Mouse (Mus musculus) brown adipose tissue, adult 24 weeks (tissue): ENCODE measurements around the gene Tnrc6b. TPM values are rescaled to one million over a fixed set of nuclear protein-coding genes. Genes with fewer than 3 reads are reported as not detected.

Experiments
- H3K27ac ChIP-seq: fragments of 200-500 bp; replicated peaks from 2 replicates; pipeline ENCODE4 v1.5.1; 2012; ENCODE audit warnings: low read depth, mild to moderate bottlenecking, low read length
- H3K4me1 ChIP-seq: fragments of 200-500 bp; 2 replicates; pipeline ENCODE4 v1.6.1; 2012; ENCODE audit warnings: low read length, mixed read lengths; ENCODE audit not compliant: control insufficient read depth, insufficient read depth, insufficient read length
- H3K4me3 ChIP-seq: fragments of 200-500 bp; 2 replicates; pipeline ENCODE4 v1.5.1; 2012; ENCODE audit warnings: low read depth, mild to moderate bottlenecking, low read length, moderate library complexity; ENCODE audit not compliant: insufficient read depth
- polyA plus RNA-seq: library from polyadenylated mRNA; stranded (reverse); fragments of >200 nt; gene quantifications from 2 replicates; pipeline ENCODE4 v1.2.4, GENCODE M21; 2012; ENCODE audit not compliant: missing spikeins, insufficient read depth, insufficient read length

Tnrc6b gene
- polyA plus RNA-seq, 1 experiment: 17.8 TPM

DNA sequence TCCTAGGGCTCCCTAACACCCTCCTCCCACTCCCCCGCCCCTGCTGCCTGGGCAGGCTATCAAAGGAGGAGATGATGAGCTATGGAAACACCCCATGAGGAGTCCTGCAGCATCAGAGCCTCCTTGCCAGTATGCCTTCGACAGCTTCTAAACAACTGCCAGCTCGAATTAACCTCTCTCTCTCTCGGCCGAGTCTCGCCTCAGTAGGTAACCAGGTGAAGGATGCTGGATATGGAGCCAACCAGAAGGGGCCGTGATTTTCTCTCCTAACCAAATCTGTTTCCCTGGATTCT, 25.6 kb upstream of the Tnrc6b start:
- Histone ChIP-seq H3K4me3 (no peak overlapping the region), H3K27ac (no peak overlapping the region), H3K4me1 (no peaks in the 10 kb centered on the region)

DNA sequence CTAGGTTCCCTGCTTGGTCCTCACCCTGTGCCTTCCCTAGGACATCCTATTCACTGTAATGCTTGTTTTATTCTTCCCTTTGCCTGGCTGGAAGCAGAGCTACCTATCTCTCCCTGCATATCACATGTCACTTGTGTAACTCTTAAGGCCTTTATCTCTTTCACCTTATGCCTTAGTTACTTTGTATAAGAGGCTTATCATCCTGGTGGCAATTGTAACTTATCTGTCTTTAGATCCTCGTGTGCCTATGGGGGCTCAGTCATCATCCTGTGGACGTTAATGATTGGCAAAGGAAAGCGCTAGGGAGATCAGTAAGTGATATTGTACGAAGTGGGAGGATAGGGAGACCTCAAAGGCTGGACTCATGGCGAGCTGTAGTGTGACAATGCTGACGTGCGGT, 22.6 kb upstream of the Tnrc6b start:
- Histone ChIP-seq H3K27ac (no peak overlapping the region), H3K4me1 (no peaks in the 10 kb centered on the region), H3K4me3 (no peak overlapping the region)

DNA sequence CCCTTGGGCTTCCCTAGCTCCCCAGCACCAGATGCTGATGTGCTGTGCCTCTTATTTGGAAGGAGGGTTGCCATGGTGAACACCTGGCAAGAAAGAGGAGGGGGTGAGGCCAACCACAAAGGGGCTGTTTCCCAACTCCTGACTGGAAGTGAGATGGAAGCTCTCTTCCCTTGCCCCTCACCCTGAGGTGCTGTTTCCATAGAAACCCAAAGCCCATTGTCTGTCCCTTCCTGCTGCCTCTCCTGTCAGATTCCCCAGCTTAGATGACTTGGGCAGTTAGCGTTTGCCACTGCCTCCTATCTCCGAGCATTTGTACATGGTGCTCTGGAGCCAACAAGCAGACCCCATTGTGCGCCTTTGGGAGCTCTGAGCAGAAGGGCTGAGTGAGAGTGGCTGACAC, 17.6 kb upstream of the Tnrc6b start:
- no peak overlapping the region for H3K4me3 ChIP-seq
- H3K27ac ChIP-seq: no peak overlapping the region
- H3K4me1 ChIP-seq: no peaks in the 10 kb centered on the region; the same call in 1 of the 2 replicates

DNA sequence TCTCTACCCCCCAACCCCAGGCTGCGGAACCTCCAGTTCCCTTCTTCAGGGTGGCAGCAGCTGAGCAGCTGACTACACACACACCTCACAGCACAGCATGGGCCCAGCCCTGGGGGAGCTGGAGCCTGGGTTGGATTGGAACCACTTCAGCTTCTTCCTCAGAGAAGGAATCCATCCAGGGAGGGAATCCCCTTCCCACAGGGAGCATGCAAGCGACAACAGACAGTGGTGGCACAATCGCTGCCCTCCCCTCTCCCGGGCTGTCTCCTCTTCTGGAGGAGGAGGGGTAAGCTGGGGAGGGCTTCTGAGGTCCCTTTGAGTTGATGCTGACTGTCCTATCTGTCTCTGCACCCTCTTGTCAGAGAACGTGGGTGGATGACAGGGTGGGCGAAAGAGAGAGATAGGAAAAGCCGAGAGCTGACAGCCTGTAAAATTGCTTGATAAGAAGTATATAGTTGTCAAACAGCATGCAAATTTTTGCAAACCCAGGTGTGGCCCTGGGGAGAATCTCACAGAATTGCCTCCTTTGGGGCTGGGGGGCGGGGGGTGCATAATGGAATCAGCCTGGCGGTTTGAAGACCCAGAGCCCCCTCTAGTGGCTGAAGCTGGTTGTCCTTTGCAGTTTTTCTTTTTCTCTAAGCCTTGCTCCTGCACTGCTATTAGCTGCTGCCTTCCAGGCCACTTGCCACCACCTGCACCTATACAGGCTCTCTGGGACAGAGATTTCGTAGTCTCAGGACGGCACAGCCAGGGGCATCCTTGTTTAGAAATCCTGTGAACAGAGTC, 16.8 kb upstream of the Tnrc6b start:
- H3K27ac ChIP-seq: no peak overlapping the region
- no peak overlapping the region for H3K4me3 ChIP-seq
- H3K4me1 ChIP-seq: no peaks in the 10 kb centered on the region; the same call in 1 of the 2 replicates

DNA sequence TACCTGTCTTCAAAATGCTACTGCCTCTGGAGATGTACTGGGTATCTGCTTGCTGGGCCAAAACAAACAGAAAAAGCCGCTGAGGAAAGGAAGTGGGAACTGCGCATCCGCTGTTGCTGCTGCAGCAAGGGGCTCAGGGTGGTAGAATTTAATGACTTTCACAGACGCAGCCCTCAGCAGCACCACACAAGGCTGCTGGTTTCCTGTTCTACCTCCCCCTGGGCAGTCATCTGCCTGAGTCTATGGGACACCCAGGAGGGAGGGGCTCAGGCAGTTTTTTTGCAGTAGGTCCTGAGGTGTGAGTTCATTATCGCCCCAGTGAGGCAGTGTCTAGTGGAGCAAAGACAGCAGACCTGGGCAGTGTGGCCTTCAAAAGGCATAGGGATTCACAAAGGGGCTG, 13.5 kb upstream of the Tnrc6b start:
- Histone ChIP-seq H3K27ac (no peak overlapping the region), H3K4me1 (no peaks in the 10 kb centered on the region; the same call in 1 of the 2 replicates), H3K4me3 (no peak overlapping the region)

DNA sequence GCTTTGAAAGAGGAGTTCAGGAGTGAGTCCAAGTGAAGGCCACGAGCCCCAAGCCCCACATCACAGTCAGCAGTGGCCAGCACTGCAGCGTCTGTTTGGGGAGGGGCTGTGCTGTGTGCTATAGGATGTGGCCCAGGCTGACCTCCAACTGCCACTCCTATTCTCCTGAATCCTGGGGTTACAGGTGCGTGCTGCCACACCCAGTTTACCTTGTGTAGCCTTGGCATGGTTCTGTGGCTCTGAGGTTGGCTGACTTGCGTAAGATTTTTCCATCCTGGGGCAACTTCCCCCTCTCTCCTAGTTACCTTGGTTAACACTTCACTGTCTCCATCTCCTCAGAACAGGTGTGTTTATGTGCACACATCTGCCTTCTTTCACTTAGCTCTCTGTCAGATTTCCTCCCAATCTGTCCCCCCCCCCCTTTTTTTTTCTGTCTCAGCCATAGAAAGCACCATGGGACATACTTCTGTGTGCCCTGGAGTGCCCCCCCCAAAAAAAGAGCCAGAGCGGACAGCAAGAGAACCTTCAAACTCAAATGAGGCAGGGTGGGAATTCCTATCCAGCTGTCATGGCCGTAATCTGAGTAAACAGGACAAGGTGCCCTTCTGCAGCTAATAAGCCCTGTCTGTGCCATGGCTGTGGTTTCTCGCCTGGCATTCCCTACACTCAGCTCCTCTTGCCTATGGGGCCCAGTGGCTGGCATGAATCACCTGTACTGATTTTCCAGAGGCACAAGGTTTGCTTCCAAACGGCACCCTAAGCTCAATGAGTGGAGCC, 9.4 kb upstream of the Tnrc6b start:
- Histone ChIP-seq H3K27ac (no peak overlapping the region), H3K4me3 (no peak overlapping the region), H3K4me1 (no peaks in the 10 kb centered on the region; the same call in 1 of the 2 replicates)

DNA sequence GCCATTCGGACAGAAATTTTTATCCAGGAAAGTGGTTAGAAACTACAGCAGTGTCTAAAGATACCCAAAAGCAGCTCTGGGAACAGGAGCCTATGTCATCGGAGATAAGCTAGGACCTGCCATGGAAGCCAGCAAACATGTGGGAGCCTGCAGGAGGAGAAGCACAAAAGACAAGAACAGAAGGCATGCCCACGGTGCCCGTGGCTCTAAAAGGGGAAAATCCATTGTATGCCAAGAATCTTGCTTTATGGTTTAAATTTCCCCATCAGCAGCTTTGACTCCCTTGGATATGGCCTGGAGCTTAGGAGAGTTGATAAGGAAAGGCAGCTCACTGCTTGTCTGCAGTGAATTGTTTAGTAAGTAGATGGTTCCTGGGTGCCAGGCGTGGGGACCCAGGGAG, 8.2 kb upstream of the Tnrc6b start:
- Histone ChIP-seq H3K4me3 (no peak overlapping the region), H3K4me1 (0 out of 2 replicates have a peak, but pooled peaks cover 3% of the 10 kb centered on the region), H3K27ac (no peak overlapping the region)

DNA sequence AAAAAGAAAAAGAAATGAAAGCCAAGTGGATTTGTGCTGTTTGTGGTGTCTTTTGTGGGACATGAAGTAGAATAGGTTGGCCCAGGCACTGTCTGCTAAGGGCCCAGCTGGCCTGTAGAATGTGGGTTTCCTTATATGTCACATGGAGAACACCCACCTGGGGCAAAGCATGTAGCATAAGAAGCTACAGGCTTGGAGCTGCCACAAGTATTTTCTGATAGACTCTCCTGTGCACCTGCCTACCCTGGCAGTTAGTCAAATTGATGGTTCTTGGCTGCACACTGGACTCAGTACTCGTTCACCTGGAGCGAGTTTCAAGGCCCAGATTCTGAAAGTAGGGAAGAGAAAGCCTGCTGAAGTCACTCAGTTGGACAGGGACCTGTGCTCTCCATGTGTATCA, 7.6 kb upstream of the Tnrc6b start:
- no peak overlapping the region for H3K27ac ChIP-seq
- 0 out of 2 replicates have a peak, but pooled peaks cover 3% of the 10 kb centered on the region for H3K4me1 ChIP-seq
- no peak overlapping the region for H3K4me3 ChIP-seq

DNA sequence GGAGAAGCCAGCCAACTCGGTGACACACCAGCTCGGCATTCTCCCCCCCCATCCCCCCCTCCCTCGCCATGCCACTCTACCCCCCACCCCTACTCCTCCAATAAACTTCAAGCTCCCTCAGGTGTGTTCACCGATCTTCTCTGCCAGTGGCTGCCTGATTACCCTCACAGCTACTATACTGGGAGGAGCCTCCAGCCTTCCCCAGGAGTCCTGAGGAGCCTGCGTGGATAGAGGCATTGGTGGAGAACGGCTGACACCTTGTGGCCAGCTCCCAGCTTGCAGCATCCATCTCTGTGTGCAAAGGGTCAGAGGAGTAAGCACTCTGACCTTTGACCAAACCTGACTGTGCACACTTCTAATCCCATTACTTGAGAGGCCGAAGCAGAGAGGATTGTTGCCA, 6.8 kb upstream of the Tnrc6b start:
- H3K27ac ChIP-seq: no peak overlapping the region
- H3K4me3 ChIP-seq: no peak overlapping the region
- 0 out of 2 replicates have a peak, but pooled peaks cover 3% of the 10 kb centered on the region for H3K4me1 ChIP-seq

DNA sequence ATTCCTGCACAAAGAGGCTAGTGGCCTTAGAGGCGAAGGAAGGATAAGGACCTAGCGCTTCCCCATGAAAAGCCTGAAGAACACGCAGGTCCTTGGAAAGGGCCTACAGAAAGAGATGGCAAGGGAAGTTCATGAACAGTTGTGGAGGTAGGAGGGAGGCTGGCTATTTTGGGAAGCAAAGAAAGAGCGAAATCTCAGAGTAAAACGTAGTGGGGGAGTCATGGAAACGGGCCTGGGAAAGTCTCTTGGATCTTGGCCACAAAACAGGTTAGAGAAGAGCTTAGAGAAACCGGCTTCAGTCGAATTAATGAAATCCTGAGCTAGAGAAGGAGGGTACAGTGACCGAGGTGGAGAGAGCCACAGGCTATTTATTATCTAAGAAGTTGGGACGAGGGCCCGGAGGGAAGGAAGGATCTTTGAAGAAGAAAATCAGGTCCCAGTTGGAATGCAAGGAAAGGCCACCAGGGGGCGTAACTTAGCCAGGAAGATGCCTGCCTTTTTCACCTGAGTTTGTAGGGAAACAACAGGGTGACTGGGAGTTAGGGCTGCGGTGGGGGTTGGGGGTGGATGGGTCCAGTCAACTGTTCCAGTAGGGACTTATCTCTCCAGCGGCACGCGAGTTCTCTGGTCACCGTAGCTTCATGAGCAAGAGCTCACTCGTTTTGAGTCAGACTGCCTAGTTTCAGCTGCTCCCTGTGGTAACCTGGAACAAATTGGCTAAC, 5.1 kb upstream of the Tnrc6b start:
- Histone ChIP-seq H3K4me3 (peak overlapping the region; percentile 19), H3K4me1 (peaks cover 3% of the 10 kb centered on the region; the same call in 1 of the 2 replicates), H3K27ac (no peak overlapping the region)

DNA sequence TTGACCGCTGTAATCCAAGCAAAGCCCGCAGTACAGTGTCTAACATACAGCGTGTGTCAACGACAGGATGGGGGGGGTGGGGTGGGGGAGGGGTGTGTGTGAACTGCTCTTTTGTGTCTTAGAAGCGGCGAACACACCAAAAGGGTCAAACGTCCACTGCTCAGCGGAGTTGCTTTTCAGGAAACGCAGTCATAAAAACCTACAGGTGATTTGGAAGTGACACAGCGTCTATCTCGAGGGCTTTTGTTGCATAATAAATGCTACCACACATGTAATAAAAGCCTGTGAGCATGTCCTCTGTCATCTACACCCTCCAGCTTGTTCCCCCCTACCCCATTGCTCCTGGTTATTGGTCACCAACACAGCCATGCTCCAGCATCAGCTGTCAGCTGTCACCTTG, 4.5 kb upstream of the Tnrc6b start:
- H3K4me3 ChIP-seq: peak overlapping the region; percentile 19; the same call in 1 of the 2 replicates
- H3K27ac ChIP-seq: 0 out of 2 replicates have a peak overlapping the region, but pooled peaks have one; percentile 35
- H3K4me1 ChIP-seq: peaks cover 3% of the 10 kb centered on the region; the same call in 1 of the 2 replicates

DNA sequence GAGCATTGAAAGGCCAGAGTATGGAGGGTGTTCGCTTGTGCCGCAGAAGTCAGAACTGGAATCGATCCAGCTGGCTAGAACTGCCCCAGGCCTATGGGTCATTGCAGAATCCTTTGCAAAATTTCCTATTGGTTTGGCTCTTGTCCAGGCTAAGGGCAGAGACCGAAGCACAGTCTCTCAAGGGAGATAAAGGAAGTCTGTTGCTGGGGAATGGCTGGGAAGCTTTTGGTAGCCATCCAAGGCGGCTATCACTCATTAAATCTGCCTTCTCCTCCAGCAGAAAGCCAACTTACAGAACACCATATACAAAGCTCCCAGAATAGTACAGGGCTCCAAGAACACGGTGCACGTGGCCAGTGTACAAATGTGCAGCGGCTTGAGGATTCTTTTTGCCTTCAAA, 4.0 kb upstream of the Tnrc6b start:
- H3K4me3 ChIP-seq: peak overlapping the region; percentile 10; the same call in 1 of the 2 replicates
- H3K27ac ChIP-seq: 0 out of 2 replicates have a peak overlapping the region, but pooled peaks have one; percentile 35
- H3K4me1 ChIP-seq: peaks cover 3% of the 10 kb centered on the region; the same call in 1 of the 2 replicates

DNA sequence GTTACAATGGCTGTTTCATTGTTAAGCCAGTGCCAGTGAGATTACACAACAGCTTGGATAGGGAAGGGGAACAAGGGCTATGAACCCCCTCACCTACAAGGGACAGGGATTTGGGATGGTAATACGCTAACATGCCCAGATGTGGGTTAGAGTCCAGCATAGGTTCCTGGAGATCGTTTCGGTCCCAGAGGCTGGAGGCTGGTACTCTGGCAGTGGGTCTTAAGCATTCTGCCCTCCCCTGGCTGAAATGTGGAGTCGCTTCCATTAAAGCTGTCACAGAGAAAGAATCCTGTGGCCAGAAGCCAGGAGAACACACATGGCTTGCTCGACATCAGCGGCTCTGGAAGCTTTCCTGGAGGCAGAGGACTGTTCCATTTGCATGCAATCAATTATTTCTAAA, 1.5 kb upstream of the Tnrc6b start:
- Histone ChIP-seq H3K4me3 (no peak overlapping the region), H3K4me1 (peaks cover 3% of the 10 kb centered on the region; the same call in 1 of the 2 replicates), H3K27ac (peak overlapping the region; percentile 82)

DNA sequence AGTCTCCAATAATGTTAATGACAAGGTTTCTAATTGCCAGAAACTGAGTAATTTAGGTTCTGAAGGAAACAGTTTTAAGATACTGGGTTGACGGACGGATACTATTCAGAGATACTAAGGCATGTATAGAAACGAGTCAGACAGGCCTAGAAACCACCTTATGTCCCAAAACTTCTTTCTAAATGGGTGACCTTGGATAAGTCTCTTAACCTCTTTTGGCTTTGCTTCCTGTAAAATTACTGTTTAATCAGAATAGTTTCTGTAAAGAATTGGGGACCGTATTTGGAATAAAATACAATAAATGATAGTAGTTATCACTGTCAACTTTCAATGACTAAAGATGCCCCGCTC, 881 bp upstream of the Tnrc6b start:
- Histone ChIP-seq H3K4me3 (peak overlapping the region; percentile 77; the same call in 1 of the 2 replicates), H3K4me1 (peaks cover 3% of the 10 kb centered on the region; the same call in 1 of the 2 replicates), H3K27ac (no peak overlapping the region; the same call in 1 of the 2 replicates)
